Mouse (Mus musculus) cerebral cortex, adult 2 months (tissue): Measurements from ENCODE around the gene Syt5.

Source experiments
- WGBS: fragments of 180-500 bp; shearing (Covaris S2); methylation state at CpG from one replicate; pipeline ENCODE4 v1.1.7; 2018; 5-methylcytosine and 5-hydroxymethylcytosine counted together

Syt5 gene

DNA sequence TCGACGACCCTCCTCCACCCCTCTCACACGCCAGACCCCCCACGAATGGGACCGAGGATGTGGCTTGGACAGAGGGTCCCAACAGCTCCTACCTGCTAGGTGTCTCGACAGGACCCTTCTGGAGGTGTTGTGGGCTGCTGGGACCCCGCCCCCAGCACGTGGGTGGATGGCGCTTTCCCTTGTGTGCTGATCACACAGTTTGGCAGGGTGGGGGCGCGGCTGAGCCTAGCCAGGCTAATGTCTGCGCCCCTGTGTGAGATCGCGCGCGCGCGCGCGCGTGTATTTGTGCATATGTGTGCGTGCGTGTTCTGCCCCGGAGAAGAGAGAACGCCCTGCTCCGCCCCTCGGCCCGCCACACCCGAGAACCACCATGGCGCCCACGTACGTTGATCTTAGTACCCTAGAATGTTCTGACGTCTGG is at the start of gene Syt5:
Gene Syt5 (minus strand): TSS at position 321 of the 421 bp plus-strand sequence.
- WGBS = 4% methylated on average over 33 of the region's 33 CpGs

DNA sequence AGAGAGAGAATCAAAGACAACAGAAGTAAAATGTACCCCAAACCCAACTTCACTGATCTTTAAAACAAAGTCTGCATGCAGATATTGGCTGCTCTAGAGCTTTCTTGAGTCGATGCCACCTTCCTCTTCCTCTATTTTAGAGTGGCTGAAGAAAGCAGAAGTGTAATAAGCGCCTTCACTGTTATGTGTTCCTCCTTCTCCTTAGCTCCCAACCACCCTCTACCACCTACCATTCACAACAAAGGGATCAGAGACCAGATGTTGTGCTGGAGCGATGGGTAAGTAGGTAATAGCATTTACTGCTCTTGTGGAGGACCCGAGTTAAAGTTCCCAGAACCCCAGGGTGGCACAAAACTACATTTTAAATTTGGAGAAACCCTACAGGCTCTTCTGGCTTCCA is 49.7 kb upstream of the Syt5 start:
- WGBS = 79% methylated on average over 4 of the region's 4 CpGs

DNA sequence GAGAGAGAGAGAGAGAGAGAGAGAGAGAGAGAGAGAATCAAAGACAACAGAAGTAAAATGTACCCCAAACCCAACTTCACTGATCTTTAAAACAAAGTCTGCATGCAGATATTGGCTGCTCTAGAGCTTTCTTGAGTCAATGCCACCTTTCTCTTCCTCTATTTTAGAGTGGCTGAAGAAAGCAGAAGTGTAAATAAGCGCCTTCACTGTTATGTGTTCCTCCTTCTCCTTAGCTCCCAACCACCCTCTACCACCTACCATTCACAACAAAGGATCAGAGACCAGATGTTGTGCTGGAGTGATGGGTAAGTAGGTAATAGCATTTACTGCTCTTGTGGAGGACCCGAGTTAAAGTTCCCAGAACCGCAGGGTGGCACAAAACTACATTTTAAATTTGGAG is 34.1 kb upstream of the Syt5 start:
- WGBS = 79% methylated on average over 3 of the region's 3 CpGs

DNA sequence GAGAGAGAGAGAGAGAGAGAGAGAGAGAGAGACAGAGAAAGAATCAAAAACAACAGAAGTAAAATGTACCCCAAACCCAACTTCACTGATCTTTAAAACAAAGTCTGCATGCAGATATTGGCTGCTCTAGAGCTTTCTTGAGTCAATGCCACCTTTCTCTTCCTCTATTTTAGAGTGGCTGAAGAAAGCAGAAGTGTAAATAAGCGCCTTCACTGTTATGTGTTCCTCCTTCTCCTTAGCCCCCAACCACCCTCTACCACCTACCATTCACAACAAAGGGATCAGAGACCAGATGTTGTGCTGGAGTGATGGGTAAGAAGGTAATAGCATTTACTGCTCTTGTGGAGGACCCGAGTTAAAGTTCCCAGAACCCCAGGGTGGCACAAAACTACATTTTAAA is 25.0 kb upstream of the Syt5 start:
- 66% methylated on average over 2 of the region's 2 CpGs for WGBS

DNA sequence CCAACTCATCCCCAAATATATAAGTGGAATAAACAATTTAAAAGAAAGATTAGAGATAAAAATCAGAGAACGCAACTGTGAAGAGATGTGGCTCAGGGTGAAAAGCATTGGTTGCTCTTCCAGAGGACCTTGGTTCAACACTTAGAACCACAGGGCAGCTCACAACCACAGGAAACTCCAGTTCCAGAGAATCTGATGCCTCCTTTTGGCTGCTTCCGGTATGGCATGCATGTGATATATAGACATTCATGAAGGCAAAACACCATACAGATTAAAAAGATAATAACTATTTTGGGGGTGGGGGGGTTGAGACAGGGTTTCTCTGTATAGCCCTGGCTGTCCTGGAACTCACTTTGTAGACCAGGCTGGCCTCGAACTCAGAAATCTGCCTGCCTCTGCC is 15.3 kb upstream of the Syt5 start:
- WGBS = 90% methylated on average over 3 of the region's 3 CpGs

DNA sequence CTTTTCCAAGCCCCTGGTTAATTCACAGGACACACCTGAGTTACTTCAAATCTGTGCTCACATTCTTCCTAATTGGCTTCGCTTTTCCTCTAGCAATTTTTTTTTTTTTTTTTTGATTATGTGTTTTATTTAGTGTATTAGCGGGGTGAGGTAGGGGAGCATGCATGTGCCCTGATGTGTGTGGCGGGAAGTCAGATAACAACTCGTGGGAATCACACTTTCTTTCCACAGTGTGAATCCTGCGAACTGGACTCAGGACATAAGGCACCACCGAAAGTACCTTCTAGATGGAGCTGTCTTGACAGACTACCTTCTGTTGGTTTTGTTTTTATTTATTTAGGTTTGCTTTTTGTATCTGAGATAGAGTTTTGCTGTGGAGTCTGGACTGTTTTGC is 9.8 kb upstream of the Syt5 start:
- 62% methylated on average over 6 of the region's 6 CpGs for WGBS

DNA sequence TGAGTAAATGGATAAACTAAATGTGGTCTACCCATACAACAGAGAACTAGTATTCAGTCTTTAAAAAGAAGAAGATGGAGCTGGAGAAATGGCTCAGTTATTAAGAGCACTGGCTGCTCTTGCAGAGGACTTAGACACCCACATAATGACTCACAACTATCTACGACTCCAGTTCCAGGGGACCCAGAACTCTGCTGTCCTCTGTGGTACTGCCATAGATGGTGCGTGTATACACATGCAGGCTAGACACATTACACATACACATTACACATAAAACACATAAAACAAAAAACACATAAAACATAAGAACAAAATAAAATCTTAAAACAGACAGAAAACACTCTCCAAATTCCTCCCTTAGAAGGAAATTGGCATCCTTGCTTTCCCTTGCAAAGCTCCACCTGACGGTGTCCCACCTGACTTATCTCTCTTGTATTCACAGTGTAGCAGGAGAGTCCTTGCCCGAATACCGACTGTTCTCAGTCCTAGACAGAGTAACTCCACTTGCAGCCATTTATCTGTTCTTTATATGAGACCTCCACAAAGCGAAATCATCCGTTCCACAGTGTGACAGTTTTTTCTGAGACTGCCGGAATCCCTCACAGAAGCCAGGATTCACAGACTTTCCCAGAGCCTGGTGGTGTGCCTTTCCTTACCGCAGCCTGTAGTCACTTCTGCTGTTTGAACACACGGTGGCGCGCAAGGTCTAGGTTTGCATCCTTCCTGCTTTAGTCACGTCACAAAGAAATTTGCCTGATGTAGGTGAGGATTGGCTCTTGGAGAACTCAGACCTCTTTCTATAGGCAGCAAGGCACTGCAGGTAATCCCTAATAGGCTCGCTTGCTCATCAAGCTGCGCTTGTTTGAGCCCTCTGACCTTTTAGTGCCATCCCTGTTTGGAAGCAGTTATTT is 9.2 kb upstream of the Syt5 start:
- WGBS = 12% methylated on average over 15 of the region's 15 CpGs

DNA sequence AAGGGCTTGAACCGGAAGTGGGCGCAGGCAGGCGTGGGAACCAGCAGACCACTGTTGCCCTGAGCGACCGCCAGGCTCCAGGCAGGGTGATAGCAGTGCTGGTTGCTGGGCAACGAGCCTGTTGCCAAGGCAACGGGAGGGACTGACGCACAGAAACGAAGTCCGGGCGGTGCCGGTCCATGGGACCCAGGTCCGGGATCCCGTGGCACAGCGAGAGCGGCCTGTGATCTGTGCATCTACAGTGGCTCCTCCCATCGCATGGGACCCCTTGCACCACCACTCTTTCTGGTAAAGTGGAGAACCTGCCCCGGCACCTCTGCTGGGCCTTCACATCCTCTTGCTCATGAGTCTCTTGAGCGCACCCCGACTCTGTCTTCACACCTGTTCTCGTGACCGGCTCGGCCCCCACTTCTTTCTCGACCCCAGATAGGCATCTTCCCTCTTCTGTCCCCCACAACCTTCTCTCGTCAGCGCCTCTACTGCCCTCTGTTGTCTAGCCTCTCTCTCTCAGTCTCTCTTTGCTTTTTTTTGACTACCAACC is 680 bp downstream of the Syt5 start:
- WGBS = 2% methylated on average over 26 of the region's 26 CpGs

DNA sequence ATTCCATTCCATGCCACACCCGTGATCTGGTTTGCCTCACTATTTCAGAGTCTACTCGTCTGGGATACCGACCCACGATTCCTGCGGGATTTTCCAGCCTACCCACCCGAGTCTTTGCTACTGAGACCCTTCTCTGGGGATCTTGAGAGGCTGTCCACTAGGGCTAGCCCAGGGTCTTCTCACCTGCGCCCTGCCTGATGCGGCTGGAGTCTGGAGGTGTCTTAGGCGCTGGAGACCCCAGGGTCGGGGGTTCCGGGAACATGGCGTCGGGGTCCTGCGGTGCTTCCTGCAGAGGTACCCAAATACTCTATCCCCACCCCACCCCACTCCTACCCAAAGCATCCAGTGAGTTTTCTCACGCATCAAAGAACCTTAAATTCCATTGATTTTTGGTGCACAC is 1.3 kb downstream of the Syt5 start:
- 49% methylated on average over 15 of the region's 15 CpGs for WGBS

DNA sequence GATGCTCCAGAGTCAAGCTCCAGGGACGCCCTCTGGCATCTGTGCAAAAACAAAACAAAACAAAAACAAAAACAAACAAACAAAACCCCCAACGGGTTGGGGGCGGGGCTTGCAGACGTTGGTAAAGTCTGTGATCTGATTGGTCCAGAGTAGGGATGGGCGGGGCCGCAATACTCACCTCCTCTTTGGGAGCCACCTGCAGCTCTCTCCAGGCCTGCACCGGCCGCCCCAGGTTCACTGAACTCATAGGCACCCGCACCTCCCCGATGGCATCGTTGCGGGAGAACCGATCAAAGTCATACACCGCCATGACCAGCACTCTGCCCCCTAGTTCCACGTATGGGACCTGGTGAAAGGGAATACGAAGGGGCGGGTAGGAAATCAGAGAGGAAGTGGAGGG is 5.3 kb downstream of the Syt5 start:
- WGBS = 45% methylated on average over 17 of the region's 17 CpGs

DNA sequence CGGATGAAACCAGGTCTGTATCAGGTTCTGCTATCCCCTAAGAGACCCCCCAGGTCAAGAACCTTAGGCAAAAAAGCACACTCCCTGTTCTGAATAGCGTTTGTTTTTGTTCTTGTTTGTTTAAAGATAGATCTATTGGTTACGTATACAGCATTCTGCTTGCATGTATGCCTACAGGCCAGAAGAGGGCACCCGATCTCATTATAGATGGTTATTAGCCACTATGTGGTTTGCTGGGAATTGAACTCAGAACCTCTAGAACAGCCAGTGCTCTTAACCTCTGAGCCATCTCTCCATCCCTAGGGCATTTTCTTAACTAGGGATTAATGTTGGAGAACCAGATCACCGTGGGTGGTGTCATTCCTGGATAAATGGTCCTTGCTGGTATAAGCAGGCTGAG is 6.0 kb downstream of the Syt5 start:
- 67% methylated on average over 5 of the region's 5 CpGs for WGBS

DNA sequence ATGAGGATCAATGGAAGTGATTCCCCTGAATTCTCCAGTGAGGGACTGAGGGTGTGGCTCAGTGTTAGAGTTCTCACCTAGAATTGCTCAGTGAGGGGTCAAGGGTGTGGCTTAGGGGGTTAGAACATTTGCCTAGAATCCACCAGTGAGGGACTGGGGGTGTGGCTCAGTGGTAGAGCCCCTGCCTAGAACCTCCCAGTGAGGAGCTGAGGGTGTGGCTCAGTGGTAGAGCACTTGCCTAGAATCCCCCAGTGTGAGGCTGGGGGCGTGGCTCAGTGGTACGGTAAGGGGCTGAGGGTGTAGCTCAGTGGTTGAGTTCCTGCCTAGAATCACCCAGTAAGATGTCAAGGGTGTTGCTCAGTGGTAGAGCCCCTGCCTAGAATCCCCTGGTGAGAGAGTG is 8.3 kb downstream of the Syt5 start:
- WGBS = 76% methylated on average over 2 of the region's 2 CpGs

DNA sequence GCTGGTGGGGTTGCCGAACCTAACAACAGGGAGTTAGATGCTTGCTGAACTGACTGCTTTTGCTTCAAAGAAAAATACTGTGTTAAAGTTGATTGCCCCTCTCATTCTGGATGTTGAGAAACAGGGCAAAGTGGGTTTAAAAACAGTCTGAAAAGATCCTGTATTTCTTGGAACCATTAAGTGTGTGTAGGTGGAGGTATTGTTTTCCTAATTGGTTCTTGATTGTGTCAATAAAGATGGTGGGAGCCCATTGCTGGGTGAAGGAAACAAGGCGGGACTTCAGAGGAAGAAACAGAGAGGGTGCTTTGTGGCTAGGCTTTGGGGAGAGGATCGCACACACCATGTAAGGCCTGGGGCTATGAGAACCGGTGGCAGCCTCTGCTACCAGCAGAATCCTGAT is 10.2 kb downstream of the Syt5 start:
- WGBS = 58% methylated on average over 4 of the region's 4 CpGs

DNA sequence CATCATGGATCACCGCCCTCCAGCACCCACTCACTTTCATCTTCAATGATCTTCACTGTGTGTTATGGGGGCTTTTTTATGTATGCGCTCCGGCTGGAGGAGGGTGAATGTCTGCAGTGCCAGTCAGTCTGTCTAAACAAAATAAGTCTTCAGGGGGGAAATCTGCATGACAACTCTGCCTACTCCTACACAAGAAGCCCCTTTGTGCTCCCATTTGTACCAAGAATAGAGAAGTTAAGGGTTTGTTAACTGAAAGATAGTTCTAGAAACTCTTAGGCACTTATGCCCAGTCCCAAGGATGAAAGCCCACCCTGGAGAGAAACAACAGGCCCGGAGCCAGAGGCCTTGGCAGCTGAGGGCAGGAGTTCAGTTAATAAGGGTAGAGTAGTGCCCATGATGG is 11.0 kb downstream of the Syt5 start:
- 80% methylated on average over 4 of the region's 4 CpGs for WGBS

DNA sequence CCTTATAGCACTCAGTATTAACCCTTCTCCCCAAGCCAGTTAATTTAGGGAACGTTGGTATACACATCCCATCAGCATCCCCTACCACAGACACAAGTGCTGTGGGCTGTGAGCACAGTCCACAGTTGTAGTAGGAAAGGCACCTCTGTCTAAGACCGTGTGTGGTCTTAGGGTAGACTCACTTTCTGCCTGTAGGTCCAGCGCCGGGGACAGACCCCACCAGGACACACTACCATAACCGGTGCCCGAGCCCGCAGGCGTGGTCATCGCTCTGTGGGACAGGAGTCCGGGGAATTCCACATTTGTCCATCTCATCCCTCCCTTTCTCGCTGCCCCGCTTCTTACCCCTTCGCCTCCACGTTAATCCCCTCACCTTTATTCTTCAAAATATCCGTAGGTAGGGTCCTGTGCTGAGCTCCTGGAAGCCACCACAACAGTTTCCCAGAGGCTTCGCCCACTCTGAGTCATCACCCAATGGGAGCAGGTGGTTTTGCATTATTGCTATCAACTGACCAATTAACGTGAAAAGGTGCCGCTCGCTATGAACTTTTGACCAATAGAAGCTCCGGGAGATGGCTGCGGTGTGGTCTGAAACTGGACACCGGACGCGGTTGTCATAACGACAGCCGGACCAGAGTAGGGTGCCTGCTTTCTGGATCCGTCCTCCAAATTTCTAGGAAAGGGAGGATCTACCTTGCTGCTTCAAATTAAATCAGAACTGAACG is 15.2 kb downstream of the Syt5 start, which contains the start of gene Dnaaf3:
Gene Dnaaf3 (minus strand): TSS at position 449 of the 725 bp plus-strand sequence.
- WGBS = 5% methylated on average over 28 of the region's 28 CpGs

DNA sequence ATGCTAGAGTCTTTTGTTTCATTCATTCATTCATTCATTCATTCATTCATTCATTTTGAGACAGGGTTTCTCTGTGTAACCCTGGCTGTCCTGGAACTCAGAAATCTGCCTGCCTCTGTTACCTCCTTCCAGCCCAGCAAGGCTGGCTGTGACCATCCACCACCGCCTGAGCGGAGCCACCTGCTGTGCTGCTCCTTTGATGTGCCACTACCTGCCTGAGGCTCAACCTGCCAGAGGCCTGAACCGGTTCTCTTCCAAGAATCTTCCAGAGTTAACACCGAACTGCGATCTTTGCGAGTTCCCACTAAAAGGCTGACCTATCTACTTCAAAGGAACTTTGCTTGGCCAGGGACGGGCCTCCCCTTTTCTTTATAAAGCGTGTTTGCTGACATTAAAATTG is 17.2 kb downstream of the Syt5 start:
- WGBS = 82% methylated on average over 8 of the region's 8 CpGs

DNA sequence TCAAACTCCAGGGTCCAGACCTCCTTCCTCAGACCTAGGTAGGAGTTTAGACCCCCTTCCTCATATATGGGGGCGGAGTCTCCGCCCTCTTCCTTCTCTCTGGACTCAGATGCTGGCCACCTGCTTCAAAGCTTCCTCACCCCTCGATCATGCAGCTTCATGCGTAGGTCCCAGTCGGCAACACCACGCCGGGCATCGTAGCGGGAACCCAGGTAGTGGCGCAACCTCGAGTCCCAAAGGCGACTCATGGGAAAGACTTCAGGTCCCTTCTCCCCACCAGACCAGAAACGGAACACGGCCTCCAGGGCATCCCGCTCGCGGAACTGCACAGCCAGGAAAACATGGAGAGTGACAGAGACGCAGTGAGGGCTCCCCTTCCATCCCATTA is 20.0 kb downstream of the Syt5 start:
- WGBS = 62% methylated on average over 18 of the region's 18 CpGs

DNA sequence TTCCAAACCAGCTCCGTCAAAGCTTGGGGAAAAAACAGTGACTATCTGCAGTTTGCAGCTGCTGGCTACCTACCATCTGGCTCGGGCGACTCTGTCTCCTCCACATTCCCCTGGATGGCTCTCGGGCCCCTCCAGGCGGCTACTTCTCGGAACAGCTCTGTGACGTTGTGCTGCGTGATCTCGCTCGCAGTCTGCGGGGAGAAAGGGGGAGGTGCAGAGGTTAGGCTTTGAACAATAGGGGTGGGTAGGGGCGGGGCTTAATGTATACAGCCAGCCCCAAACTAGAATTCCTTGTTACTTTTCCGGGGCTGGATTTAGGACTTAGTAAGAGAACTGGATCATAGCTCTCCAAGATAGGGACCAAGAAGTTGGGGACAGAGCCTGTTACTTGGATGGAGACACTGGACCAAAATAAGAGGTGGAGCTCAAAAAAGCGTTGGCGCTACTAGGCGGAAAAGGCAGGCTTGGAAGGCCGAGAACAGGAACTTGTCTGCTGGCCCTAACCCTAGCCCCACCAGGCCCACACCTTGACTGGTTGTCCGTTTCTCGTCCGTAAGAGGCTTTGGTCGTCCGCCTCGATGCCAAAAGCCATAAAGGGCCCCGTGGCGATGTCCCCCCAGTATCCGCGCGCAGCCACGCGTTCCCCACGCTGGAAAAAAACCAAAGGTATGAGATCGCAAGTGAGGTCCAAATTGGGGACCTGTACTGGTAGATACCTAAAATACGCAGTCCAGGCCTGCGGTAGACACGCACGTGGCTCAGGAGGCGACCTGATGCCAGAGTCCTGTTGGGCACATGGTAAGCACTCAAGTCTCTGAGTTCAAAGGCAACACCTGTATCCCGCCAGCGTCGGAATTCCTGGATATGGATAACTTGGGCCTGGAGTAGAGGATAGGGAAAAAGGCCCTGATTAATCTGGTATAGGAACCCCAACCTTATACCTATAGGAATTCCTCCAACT is 20.7 kb downstream of the Syt5 start:
- 28% methylated on average over 40 of the region's 40 CpGs for WGBS

DNA sequence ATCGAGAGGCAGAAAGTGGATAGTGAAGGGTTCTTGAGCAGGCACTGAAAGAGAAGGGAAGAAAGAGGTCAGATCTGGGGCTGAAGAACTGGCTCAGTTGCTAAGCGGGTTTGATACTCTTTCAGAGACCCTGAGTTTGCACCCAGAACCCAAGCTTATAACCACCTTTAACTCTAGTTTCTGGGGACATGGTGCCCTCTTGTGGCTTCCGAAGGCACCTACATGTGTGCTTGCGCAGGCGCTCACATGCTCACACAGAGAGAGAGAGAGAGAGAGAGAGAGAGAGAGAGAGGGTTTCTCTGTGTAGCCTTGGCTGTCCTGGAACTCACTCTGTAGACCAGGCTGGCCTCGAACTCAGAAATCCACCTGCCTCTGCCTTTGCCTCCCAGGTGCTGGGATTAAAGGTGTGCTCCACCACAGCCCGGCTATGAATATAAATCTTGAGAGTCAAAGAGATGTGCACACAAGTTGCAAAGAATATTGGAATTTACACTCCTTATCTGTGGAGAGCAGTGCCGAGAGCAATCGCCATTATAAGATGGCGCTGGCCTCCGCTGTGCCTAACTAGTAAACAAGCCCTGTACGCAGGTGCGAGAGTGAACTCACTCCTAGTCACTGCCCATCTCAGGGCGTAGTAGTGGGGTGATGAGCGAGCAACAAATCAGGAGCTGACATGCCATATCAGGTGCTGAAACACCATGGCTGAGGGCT is 23.0 kb downstream of the Syt5 start, which contains the start of gene Tnni3:
Gene Tnni3 (minus strand): TSS at position 18 of the 711 bp plus-strand sequence.
- WGBS = 69% methylated on average over 15 of the region's 15 CpGs

DNA sequence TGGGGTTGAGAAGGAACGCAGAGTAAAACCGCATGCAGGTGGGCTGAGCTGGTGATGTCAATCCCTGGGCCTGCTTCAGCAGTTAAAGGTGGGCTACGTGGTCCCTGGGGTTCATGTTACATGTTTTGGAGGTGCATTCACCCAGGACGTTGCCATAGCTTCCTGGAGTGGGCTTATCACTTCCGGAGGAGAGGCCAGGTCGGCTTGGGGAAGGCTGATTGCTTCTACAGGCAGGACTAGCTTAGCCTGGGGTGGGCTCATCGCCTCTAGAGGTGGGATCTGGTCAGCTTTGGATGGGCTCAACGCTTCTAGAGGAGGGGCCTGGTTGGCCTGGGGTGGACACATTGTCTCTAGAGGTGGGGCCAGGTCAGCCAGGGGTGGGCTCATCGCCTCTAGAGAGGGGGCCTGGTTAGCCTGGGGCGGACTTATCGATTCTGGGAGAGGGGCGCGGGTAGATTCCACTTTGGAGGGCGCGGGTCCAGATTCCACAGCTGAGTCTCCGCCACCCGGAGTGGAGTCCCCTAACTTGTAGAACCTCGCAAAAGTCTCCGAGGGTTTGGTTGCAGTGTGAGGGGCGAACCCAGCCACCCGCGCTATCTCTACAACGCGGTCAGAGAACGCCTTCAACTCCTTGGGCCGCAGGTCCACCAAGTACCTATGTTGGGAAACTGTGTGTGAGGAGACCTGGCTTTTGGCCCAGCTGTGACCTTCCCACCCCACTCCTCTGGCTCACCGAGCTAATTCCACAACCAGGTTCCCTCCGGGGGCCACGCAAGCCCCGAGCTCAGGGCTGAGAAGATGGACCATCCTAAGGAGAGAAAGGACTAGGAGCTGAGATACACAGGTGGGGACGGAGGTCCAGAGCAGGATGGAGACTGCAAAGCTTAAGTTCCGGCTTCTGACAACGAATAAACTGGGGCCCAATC is 23.9 kb downstream of the Syt5 start:
- WGBS = 94% methylated on average over 33 of the region's 33 CpGs
